Comparison of ENCODE assay signal across 1 mouse cellular context in the genomic region with DNA sequence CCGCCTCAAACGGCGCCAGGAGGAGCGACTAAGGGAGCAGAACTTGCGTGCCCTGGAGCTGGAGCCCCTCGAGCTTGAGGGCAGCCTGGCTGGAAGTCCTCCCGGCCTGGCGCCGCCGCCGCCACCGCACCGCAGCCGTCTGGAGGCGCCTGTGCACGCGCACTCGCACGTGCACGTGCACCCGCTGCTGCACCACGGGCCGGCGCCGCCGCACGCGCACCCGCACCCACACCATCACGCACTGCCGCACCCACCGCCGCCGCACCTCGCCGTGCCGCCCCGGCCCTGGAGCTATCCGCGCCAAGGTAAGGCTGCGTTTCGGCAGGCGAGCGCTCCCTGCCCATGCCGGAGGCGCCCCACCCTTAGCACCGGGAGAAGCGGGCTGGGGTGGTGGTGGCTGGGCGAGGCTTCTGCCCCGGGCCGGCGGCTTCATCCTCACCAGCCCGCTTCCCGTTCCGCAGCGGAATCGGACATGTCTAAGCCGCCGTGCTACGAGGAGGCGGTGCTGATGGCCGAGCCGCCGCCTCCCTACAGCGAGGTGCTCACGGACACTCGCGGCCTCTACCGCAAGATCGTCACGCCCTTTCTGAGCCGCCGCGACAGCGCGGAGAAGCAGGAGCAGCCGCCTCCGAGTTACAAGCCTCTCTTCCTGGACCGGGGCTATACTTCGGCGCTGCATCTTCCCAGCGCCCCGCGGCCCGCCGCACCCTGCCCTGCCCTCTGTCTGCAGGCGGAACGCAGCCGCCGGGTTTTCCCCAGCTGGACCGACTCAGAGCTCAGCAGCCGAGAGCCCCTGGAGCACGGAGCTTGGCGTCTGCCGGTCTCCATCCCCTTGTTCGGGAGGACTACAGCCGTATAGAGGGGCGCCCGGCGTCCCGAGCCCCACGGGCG.
TF ChIP-seq lines count a peak whose summit lies in the region.

No protein-coding gene starts in this region.

TF ChIP-seq in myocyte, 11 proteins besides CTCF, POLR2A, EP300 and RAD21 (continued from another document):
- no peak for TF ChIP-seq E2F4 (IDR thresholded peaks at IDR 0.05; ENCODE audit: insufficient read depth)
- peak in 1 of 3 experiments; percentile 49 for TF ChIP-seq MYOD1 (IDR thresholded peaks at IDR 0.05; ENCODE audit: control insufficient read depth in 1 of 3, insufficient read length in 2 of 3, low read depth in 2 of 3)
